Mouse (Mus musculus): ENCODE measurements around the gene Sgip1.

Gene Sgip1

DNA sequence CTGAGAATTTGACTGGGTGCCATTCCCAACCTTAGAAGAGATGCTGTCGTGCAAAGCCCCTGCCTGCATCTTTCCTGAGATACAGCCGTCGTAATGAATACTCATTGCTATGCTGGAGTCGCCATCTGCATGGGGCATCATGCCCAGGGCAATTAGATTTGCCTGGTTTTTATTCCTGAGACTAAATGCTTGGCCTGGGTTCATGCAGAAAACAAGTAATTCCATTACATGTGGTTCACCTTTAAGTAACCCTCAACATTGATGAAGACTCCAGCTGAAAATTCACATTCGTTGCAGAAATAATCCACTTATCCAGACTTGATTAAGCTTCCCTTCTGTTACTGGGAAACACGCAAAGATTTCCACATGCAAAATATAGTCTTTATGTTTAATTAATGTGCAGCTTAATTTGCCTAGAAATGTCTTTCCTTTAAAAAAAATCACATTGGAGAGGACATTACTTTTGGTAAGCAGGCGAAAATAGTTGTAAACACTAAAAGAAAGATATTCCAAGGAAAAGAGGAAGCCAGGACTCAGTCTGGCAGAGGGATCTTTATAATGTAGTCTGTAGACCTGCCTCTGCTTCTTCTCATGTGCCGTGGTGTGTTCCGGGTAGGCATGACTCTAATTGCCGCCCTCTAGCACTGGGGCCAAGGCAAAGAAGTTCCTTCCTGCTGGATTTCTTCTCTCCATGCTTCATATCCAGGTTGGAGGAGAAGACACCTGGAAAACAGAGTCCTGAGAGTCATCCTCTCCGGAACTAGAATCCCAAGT, 100.0 kb downstream of the Sgip1 start:
- DNase-seq, result no peak

- no peak for DNase-seq
These were observed 109.4 kb downstream of the Sgip1 start for GRCm38 (mm10) chr4:102850498-102850897.

GRCm38 (mm10) chr4:102851161-102851560, 110.1 kb downstream of the Sgip1 start:
- DNase-seq, result no peak

- DNase-seq, result no peak
These were observed 111.2 kb downstream of the Sgip1 start for GRCm38 (mm10) chr4:102852290-102852689.

- no peak for DNase-seq
These were observed 111.7 kb downstream of the Sgip1 start for GRCm38 (mm10) chr4:102852808-102853207.

DNA sequence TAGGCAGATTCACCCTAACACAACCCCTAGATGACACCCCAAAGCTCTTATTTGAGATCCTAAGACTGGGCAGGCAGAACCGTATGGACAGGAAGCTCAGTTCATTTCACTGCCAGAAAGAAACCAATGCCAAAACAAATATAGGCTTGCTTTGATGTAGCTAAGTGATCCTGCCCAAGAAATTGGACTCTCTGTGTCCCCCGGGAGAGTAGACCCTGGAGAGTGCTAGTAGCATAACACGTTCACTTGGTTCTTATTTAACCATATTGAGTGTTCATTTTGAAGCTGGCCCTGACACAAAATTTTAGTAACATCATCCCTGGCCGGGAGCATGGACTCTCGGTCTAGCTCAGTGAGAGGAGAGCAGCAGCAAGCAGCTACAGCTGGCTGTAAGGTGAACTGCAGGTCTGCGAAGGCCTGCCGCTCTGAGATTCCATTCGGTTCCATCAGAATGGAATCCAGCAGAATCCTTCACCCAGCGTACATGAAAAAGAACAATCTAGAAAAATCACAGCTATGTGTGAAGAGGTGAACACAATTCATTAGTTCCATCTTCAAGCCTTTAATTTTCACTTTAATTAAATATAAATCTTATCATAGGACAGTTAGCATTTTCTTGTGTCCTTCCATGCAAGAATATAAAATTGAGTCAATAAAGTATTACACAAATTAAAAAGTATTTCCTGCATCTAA, 112.4 kb downstream of the Sgip1 start:
- no peak for DNase-seq

DNA sequence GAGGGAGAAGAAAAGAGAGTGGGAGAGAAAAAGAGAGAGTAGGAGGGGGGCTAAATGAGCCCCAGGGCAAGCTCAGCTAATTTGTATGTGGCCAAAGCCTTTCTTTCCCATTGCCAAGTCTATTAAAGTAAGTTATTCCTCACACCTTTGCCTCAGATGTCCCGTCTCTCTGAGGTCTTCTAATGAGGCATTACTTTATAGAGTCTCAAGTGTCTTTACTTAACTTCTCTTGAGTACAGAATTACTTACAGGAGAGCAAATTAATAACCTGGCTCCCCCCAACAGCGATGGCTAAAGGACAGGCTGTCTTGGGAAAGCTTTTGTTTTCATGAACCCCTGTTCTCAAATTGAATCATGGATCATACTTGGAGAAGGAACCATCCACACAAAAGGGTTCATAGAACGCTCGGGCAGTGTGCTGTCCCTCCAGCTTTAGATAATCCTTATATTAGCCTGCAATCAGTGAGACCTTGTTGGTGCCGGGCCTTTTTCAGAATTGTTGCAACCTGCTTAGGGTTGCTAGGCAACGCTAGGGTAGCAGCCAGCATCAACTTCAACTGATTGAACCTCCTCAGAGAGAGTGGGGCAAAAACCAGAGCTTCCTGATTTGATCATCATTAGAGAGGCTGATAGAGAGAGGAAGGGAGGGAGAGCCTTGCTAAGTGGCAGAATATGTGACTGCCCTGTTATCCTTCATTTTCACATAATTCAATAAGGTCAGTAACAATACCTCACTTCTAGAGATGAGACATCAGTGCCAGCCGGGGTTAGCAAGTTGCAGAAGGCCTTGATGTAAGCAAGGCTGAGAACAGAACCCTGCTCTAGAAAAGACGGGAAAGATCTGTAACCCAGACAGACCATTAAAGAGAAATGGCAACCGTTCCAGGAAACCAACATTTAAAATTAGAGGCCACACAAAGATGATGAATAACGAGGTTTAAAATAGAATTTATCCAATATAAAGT, 114.1 kb downstream of the Sgip1 start:
- no peak for DNase-seq

DNA sequence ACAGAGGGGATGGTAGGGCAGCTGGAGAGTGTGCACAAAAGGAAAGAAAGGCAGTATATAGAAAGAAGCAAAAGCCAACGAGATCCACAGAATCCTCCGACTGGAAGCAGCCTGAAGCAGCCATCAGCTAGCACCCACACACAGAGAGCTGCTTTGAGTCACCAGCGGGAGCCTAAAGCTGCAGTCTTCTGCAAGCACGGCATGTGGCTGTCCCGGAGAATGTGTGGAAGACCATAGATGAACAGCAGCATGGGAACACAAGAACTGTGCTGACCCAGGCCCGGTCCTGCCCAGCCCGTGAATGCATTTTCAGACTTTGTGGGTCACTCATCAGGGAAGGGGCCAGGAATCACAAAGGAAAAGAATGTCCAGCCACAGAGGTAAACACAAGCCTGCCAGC, 115.0 kb downstream of the Sgip1 start:
- DNase-seq, result no peak

DNA sequence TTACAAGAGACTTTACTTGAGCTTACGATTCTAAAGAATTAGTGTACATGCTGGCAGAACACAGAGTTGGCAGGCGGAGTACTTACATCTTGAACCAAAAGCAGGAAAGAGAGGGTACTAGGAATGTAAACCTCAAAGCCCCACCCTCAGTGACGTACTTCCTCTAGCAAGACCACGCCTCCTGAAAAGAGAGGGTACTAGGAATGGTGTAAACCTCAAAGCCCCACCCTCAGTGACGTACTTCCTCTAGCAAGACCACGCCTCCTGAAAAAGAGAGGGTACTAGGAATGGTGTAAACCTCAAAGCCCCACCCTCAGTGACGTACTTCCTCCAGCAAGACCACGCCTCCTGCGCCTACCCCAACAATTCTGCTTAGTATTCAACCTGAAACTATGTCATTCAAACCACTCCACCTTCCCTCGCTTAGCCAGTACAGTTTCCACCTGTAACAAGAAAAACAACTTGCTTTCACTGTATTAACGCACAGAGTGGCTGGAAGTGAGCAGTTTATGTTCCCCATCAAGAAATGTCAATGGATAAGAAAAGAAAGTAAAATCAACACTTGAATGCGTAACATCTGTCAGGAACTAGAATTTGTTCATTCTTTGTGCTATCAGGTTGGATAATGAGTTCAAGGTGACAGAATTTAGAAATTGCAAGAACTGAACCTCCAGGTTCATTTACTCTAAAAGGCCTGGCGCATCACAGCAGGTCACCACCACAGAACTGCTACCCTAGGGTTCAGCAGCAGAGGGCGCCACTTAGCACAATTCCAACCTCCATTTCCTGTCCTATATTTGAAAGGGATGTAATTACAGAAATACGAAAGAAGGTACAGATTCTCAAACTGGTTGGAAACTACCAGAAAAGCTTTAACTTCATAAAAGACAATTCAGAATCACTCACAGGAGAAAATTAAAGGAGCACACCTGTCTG, 118.4 kb downstream of the Sgip1 start:
- no peak for DNase-seq

DNA sequence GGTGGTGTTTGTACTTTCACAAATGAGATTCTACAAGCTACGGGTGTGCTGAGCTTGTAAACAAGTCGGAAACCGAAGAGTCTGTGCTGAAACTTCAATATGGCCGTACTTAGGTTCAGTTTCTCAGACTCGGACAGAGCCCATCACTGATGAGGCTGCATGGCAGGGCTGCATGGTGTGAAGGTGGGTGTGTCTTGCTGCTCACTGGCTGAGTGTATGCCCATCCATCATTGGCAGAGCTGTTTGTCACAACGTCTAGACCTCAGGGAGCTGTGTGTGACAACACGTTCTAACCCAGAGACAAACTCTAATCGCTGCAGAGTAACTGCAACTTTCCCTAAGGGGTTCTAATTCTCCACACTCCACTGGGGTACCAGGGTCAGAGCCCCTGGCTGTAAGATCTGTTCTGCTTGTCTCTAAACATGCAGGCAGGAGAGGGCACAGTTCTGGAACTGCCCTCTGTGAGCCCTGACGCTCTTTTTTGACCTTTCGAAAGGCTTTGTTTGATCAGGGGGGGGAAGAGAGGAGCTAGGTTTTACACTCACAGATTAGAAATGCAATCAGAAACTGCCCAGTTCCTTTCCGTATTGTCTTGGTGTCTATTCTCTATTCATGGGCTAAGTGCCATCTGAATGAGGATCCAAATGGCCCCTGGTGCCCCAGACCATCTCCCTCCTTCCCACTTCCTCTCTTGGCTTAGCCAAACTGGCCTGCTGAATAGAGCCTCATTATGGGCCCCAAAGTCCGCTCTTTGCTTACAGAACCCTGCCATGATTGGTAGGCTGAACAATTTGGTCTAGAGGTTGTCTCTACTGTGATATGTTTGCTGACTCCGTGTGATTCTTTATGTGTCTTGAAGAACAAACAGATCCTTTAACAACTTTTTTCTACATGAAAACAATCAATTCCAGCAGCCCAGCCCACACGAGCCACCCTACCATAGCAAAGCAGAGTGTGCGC, 121.9 kb downstream of the Sgip1 start:
- no peak for DNase-seq

DNA sequence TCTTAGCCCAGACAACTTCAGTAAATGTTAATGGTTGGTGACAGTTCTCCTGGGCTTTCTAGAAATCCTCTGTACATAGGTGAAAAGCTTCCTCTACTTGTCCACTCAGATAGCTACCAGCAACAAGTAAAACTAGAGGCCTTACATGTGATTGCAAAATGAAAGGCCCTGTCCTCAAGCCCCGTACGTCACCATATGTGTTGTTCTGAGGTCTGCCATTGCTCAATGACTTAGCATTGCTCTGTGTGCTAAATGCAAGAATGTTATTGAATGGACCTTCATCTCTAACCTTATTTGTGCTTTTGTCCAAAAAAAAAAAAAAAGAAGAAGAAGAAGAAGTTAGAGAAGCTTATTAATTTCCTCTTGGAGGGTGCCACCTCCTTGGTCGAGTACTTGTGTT, 125.4 kb downstream of the Sgip1 start:
- no peak for DNase-seq

DNA sequence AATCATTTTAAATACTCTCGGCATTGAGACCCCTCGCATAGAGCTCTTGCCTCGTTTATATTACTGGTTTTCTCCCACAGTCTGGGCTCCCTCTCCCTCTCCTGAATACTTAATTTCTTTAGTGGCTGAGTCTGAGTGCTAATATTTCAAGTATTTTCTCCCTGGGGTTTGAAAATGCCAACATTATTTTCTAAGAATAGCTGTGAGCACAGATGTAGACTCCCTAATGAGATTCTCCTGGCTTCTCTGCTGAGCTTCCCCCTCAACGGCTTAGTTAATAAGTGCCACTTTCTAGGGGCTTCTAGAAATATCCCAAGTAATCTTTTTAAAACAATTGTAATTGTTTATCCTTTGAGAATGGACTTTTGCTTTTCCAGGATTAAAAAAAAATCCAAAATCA, 130.2 kb downstream of the Sgip1 start:
- DNase-seq, result no peak

GRCm38 (mm10) chr4:102883142-102883541, 142.0 kb downstream of the Sgip1 start:
- DNase-seq, result no peak

- DNase-seq, result no peak
These were observed 143.1 kb downstream of the Sgip1 start for GRCm38 (mm10) chr4:102884228-102884627.

GRCm38 (mm10) chr4:102886459-102886858, 145.4 kb downstream of the Sgip1 start:
- DNase-seq, result no peak

DNA sequence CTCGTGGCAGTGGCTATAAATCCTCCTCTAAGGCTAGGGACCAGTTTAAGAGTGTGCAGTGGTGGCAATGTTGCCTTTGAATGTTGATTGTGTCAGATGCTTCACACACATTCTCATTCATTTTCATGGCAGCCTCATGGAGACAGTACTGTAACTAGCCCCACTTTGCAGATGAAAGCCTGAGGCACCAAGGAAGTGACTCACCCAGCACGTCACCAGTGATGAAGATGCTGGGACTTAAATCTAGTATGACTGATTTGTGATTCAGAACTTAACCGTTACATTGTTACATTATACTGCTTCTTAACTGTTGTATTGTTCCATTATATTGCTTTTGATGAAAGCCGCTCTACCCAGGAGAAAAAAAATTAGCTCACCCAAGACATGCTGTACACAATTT, 145.8 kb downstream of the Sgip1 start:
- DNase-seq, result no peak

GRCm38 (mm10) chr4:102887770-102888689, 146.9 kb downstream of the Sgip1 start:
- DNase-seq, result no peak

- no peak for DNase-seq
These were observed 154.8 kb downstream of the Sgip1 start for GRCm38 (mm10) chr4:102895866-102896265.

DNA sequence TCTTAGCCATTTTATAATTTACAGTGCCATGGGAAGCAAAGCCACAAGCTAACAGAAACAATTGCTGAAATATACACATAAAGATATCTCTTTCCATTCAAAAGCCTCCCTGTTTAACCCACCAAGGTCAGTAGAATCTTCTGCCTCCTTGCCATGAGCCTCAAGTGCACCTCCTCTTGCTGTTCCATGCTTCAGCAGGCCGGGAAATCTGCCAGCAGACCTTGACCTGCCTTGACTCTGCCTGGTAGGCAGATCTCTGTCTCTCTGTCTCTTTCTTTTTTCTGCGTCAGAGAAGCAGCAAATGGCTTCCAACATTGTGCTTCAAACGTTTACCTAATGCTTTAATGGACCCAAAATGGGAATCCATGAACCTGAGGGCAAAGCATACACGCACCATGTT, 157.9 kb downstream of the Sgip1 start:
- no peak for DNase-seq

GRCm38 (mm10) chr4:102899683-102900082, 158.6 kb downstream of the Sgip1 start:
- DNase-seq, result no peak
